Mouse (Mus musculus): Measurements from ENCODE around the gene Rnf10.

The Rnf10 gene

GRCm38 (mm10) chr5:115275998-115276397 is 3.3 kb upstream of the Rnf10 start:
- DNase-seq (ENCODE audit: low read depth, low spot score) = peak; percentile 61

GRCm38 (mm10) chr5:115274771-115275170 is 2.1 kb upstream of the Rnf10 start:
- DNase-seq (ENCODE audit: low read depth, low spot score) = no peak

GRCm38 (mm10) chr5:115274353-115274752 is 1.7 kb upstream of the Rnf10 start:
- DNase-seq (ENCODE audit: low read depth, low spot score) = peak; percentile 56

- DNase-seq (ENCODE audit: low read depth, low spot score) = no peak
Observed at GRCm38 (mm10) chr5:115273549-115274135, 944 bp upstream of the Rnf10 start.

GRCm38 (mm10) chr5:115271931-115272811 is 527 bp downstream of the Rnf10 start:
- peak; percentile 52 for DNase-seq (ENCODE audit: low read depth, low spot score)

GRCm38 (mm10) chr5:115269969-115270368 is 2.7 kb downstream of the Rnf10 start:
- DNase-seq (ENCODE audit: low read depth, low spot score) = peak; percentile 47

GRCm38 (mm10) chr5:115268266-115268665 is 4.4 kb downstream of the Rnf10 start:
- DNase-seq (ENCODE audit: low read depth, low spot score) = no peak

- DNase-seq (ENCODE audit: low read depth, low spot score) = no peak
Observed at GRCm38 (mm10) chr5:115267469-115268045, 5.1 kb downstream of the Rnf10 start.

GRCm38 (mm10) chr5:115266787-115267468 is 5.8 kb downstream of the Rnf10 start:
- no peak for DNase-seq (ENCODE audit: low read depth, low spot score)

- no peak for DNase-seq (ENCODE audit: low read depth, low spot score)
Observed at GRCm38 (mm10) chr5:115266340-115266739, 6.4 kb downstream of the Rnf10 start.

GRCm38 (mm10) chr5:115262502-115263291 is 10.0 kb downstream of the Rnf10 start:
- DNase-seq (ENCODE audit: low read depth, low spot score) = no peak

- DNase-seq (ENCODE audit: low read depth, low spot score) = no peak
Observed at GRCm38 (mm10) chr5:115261880-115262279, 10.8 kb downstream of the Rnf10 start.

GRCm38 (mm10) chr5:115261141-115261540 is 11.6 kb downstream of the Rnf10 start:
- DNase-seq (ENCODE audit: low read depth, low spot score) = no peak

GRCm38 (mm10) chr5:115260356-115260755 is 12.3 kb downstream of the Rnf10 start:
- no peak for DNase-seq (ENCODE audit: low read depth, low spot score)

GRCm38 (mm10) chr5:115256909-115257546 is 15.7 kb downstream of the Rnf10 start:
- DNase-seq (ENCODE audit: low read depth, low spot score) = no peak

GRCm38 (mm10) chr5:115255472-115255871 is 17.2 kb downstream of the Rnf10 start:
- DNase-seq (ENCODE audit: low read depth, low spot score) = no peak

- no peak for DNase-seq (ENCODE audit: low read depth, low spot score)
Observed at GRCm38 (mm10) chr5:115240191-115240590, 32.5 kb downstream of the Rnf10 start.

GRCm38 (mm10) chr5:115238729-115239195 is 33.9 kb downstream of the Rnf10 start:
- DNase-seq (ENCODE audit: low read depth, low spot score) = peak; percentile 52

GRCm38 (mm10) chr5:115237803-115238728 is 34.6 kb downstream of the Rnf10 start:
- peak; percentile 94 for DNase-seq (ENCODE audit: low read depth, low spot score)
